Mouse (Mus musculus) ES-E14 (cell line): ENCODE results near the gene Tbl1x. TPM values are rescaled to one million over a fixed set of nuclear protein-coding genes. Genes with fewer than 3 reads are reported as not detected.

ENCODE experiments used
- DNase-seq: peaks from one replicate; pipeline ENCODE4 v3.0.0-alpha.2; 2013; ENCODE audit warnings: low read depth, low spot score
- H3K27ac ChIP-seq: 2 replicates; pipeline ENCODE4 v1.5.1; 2012; ENCODE audit warnings: low read depth, mild to moderate bottlenecking, low read length, moderate library complexity, mixed read lengths; ENCODE audit not compliant: poor library complexity, insufficient read depth, severe bottlenecking
- H3K36me3 ChIP-seq: 2 replicates; pipeline ENCODE4 v1.6.1; 2012; ENCODE audit warnings: mild to moderate bottlenecking, low read length, moderate library complexity, mixed read lengths; ENCODE audit not compliant: control insufficient read depth, poor library complexity, insufficient read depth, severe bottlenecking
- H3K4me1 ChIP-seq, 2 experiments: fragments of 150-350 bp in 1 of 2; sonication (generic) in 1 of 2; 2 replicates each; pipeline ENCODE4 v1.6.1; 2012; ENCODE audit warnings: low read length in 2 of 2, mild to moderate bottlenecking in 1 of 2, mixed read lengths in 1 of 2; ENCODE audit not compliant: control insufficient read depth in 2 of 2, insufficient read depth in 2 of 2, poor library complexity in 1 of 2
- H3K4me3 ChIP-seq, 2 experiments: fragments of 150-350 bp in 1 of 2; sonication (generic) in 1 of 2; 2 replicates each; pipeline ENCODE4 v1.5.1; 2012; ENCODE audit warnings: low read length in 2 of 2, low read depth in 1 of 2, mild to moderate bottlenecking in 1 of 2, mixed read lengths in 1 of 2; ENCODE audit not compliant: insufficient read depth in 1 of 2, poor library complexity in 1 of 2, severe bottlenecking in 1 of 2
- H3K9ac ChIP-seq: 2 replicates; pipeline ENCODE4 v1.6.1; 2012; ENCODE audit warnings: low read depth, mild to moderate bottlenecking, low read length, mixed read lengths; ENCODE audit not compliant: poor library complexity, insufficient read depth, severe bottlenecking
- H3K9me3 ChIP-seq: fragments of 150-350 bp; sonication (generic); 2 replicates; pipeline ENCODE4 v1.6.1; 2012; ENCODE audit warnings: low read depth, mild to moderate bottlenecking, low read length; ENCODE audit not compliant: control insufficient read depth, insufficient read depth
- CHD2 ChIP-seq: IDR thresholded peaks from 2 replicates; pipeline ENCODE4 v1.6.1; 2014; ENCODE audit warnings: mild to moderate bottlenecking, low read depth, low read length, inconsistent platforms
- HCFC1 ChIP-seq: IDR thresholded peaks from 2 replicates; pipeline ENCODE4 v1.6.1; 2012; ENCODE audit warnings: low read length, inconsistent platforms, borderline replicate concordance; ENCODE audit not compliant: insufficient read depth
- MAFK ChIP-seq: IDR thresholded peaks from 2 replicates; pipeline ENCODE4 v1.6.1; 2014; ENCODE audit warnings: mild to moderate bottlenecking, low read depth, low read length, inconsistent platforms; ENCODE audit not compliant: insufficient read depth
- ZC3H11A ChIP-seq: IDR thresholded peaks from 2 replicates; pipeline ENCODE4 v1.6.1; 2012; ENCODE audit warnings: low read depth, mild to moderate bottlenecking, inconsistent platforms, low read length, borderline replicate concordance
- ZNF384 ChIP-seq: IDR thresholded peaks from 2 replicates; pipeline ENCODE4 v1.6.1; 2012; ENCODE audit warnings: low read depth, low read length, inconsistent platforms
- in situ Hi-C, 2 experiments: fragments of 600-800 bp; cut with MboI; formaldehyde crosslinking; loops; one replicate each; pipeline ENCODE4 v1.15.1; 2025; ENCODE audit warnings: low sequenced_read_pairs in 2 of 2, inconsistent platforms in 1 of 2; ENCODE audit not compliant: unreplicated experiment in 2 of 2
- total RNA-seq: library from RNA; depleted of rRNA; stranded (reverse); fragments of 300-350 nt; gene quantifications from 2 replicates; pipeline ENCODE4 v1.2.3, GENCODE M21; 2012

The Tbl1x gene
- total RNA-seq, 1 experiment, result 35.5 TPM

GRCm38 (mm10) chrX:77585974-77586373 lies 75.2 kb downstream of the Tbl1x start:
- Histone ChIP-seq H3K27ac (no peak overlapping the region), H3K4me3 (no peak overlapping the region), H3K9me3 (peaks cover 1% of the 10 kb centered on the region; the same call in 1 of the 2 replicates), H3K4me1 (no peaks in the 10 kb centered on the region), H3K36me3 (no peaks in the 10 kb centered on the region; the same call in 1 of the 2 replicates), H3K9ac (no peak overlapping the region)
- in situ Hi-C loops, result no loop called here
- no peak for DNase-seq
- TF ChIP-seq MAFK (no peak), ZNF384 (no peak), ZC3H11A (no peak), CHD2 (no peak), HCFC1 (no peak)

GRCm38 (mm10) chrX:77594670-77595224 lies 83.9 kb downstream of the Tbl1x start:
- Histone ChIP-seq H3K9ac (no peak overlapping the region), H3K4me3 (no peak overlapping the region), H3K4me1 (no peaks in the 10 kb centered on the region), H3K9me3 (no peaks in the 10 kb centered on the region), H3K27ac (no peak overlapping the region), H3K36me3 (no peaks in the 10 kb centered on the region)
- no peak for DNase-seq
- in situ Hi-C loops, result no loop called here
- TF ChIP-seq ZC3H11A (no peak), MAFK (no peak), ZNF384 (no peak), HCFC1 (no peak), CHD2 (no peak)

GRCm38 (mm10) chrX:77597674-77598073 lies 86.9 kb downstream of the Tbl1x start:
- Histone ChIP-seq H3K4me1 (no peaks in the 10 kb centered on the region), H3K9me3 (no peaks in the 10 kb centered on the region), H3K36me3 (no peaks in the 10 kb centered on the region), H3K27ac (no peak overlapping the region), H3K9ac (no peak overlapping the region), H3K4me3 (no peak overlapping the region)
- TF ChIP-seq ZC3H11A (no peak), MAFK (no peak), CHD2 (no peak), HCFC1 (no peak), ZNF384 (no peak)
- DNase-seq, result no peak
- in situ Hi-C loops, result no loop called here

- DNase-seq, result no peak
- in situ Hi-C loops, result no loop called here
- Histone ChIP-seq H3K4me3 (no peak overlapping the region), H3K27ac (no peak overlapping the region), H3K9me3 (no peaks in the 10 kb centered on the region), H3K36me3 (no peaks in the 10 kb centered on the region), H3K9ac (no peak overlapping the region), H3K4me1 (no peaks in the 10 kb centered on the region)
- TF ChIP-seq ZNF384 (no peak), HCFC1 (no peak), ZC3H11A (no peak), CHD2 (no peak), MAFK (no peak)
Observed at GRCm38 (mm10) chrX:77598736-77599135, 87.9 kb downstream of the Tbl1x start.
